Mouse (Mus musculus) heart, adult 8-10 months (tissue): ENCODE measurements around the gene Kcnc1. TPM values are rescaled to one million over a fixed set of nuclear protein-coding genes. Genes with fewer than 3 reads are reported as not detected.

Experiments
- DNase-seq: peaks from one replicate; pipeline ENCODE4 v3.0.0; 2022; ENCODE audit warnings: low spot score
- total RNA-seq, 4 experiments: library from RNA; stranded (reverse); gene quantifications; 2 replicates each; pipeline ENCODE4 v1.2.4; 2022

The Kcnc1 gene
- total RNA-seq, 4 experiments from 2014 or later, result 0.28 to 0.69 (median 0.39) TPM

- DNase-seq, result no peak
Measured at GRCm38 (mm10) chr7:46422052-46422763, 25.9 kb downstream of the Kcnc1 start.

DNA sequence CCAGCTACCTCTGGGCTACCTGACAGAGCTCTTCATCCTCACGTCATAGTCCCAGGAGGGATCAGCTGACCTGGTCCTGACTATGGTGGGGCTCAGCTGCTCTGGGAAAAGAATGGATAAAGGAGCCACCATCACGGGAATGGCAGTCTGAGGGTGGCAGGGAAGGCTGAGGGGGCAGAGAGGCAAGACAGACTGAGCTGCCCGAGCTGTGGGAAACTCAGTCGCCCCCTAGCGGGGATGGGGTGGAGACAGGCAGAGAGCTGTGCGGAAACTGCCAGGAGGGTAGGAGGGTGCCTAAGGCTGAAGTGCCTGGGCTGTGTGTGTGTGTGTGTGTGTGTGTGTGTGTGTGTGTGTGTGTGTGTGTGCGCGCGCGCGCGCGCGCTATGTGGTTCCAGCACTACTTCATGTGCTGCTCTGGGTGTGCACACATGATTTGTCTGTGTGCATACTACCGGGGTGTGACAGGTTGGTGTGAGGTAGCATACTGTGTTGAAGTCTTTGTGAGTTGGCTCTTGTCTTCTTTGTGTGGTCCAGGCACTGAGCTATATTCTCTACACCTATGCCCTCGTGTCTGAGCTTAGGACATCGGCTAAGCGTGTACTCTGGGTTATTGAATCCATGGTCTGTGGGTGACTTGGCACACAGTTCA, 26.6 kb downstream of the Kcnc1 start:
- no peak for DNase-seq

- DNase-seq, result no peak
Measured at GRCm38 (mm10) chr7:46423951-46424350, 27.7 kb downstream of the Kcnc1 start.

- DNase-seq, result no peak
Measured at GRCm38 (mm10) chr7:46425012-46425411, 28.7 kb downstream of the Kcnc1 start.

- no peak for DNase-seq
Measured at GRCm38 (mm10) chr7:46433874-46434273, 37.6 kb downstream of the Kcnc1 start.

DNA sequence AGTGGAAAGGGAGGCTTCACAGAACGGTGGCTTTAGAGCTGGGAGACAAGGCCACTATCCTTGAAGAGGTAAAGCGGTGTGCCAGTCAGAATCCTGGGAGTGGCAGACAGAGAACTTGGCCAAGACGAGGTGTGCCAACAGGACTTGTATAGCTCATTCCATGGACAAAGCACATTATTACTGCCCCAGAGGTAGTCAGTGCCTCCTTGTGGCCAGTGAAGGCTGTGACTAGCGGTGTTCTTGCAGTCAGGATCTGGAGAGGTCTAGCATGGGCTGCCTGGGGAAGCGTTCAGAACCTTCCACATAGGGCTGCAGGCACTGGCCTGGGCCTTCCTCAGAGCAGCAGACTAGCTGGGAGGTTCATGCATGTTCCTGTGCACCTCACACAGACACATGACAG, 39.5 kb downstream of the Kcnc1 start:
- no peak for DNase-seq

- DNase-seq, result no peak
Measured at GRCm38 (mm10) chr7:46438537-46439141, 42.3 kb downstream of the Kcnc1 start.

DNA sequence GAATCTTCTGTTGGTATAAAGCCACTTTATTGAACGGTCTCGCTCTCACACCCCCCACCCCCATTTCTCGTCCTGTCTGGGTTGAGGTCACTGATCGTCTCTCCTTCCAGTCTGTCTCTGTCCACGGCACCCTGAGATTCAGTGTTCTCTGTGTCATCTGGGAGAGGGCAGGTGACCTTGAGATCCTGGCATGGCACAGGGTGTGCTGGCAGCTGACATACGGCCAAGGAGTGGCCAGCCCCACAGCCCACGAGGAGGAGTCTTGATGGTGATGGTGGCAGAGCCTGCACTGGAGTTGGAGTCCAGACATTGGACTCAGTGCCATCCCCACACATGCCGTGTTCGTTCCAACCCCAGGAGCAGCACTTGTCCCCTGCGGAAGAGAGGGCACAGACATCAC, 46.9 kb downstream of the Kcnc1 start:
- DNase-seq, result no peak

- DNase-seq, result peak; percentile 3
Measured at GRCm38 (mm10) chr7:46445896-46446295, 49.6 kb downstream of the Kcnc1 start.

DNA sequence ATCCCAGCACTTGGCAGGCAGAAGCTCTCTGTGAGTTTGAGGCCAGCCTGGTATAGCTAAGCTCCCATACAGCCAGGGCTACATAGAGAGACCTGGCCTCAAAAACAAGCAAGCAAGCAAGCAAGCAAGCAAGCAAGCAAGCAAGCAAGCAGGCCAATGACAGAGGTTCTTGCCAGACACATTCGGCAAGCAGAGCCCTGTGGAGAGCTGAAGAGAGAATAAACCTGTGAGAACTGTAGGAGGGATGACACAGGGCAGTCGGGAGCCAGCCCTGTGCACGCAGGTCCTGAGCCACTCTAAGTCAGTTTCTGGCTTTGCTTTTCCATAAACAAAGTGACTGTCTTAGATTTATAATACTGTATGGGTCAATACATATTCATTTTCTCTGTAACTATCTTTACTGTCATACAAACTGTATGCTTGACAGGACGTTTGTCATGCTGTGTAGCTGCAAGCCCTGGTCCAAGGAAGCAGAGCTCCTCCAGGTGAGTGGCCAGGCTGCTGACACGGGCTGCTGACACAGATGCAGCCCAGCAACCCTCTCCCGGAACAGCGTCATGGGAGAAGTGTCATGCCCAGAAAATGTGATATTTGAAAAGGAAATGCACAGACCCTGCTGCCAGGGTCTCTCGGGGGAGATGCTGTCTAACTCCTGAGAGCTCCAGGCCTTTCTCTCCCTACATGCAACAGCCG, 51.3 kb downstream of the Kcnc1 start:
- DNase-seq, result no peak

GRCm38 (mm10) chr7:46448922-46449645, 52.8 kb downstream of the Kcnc1 start:
- peak; percentile 15 for DNase-seq

DNA sequence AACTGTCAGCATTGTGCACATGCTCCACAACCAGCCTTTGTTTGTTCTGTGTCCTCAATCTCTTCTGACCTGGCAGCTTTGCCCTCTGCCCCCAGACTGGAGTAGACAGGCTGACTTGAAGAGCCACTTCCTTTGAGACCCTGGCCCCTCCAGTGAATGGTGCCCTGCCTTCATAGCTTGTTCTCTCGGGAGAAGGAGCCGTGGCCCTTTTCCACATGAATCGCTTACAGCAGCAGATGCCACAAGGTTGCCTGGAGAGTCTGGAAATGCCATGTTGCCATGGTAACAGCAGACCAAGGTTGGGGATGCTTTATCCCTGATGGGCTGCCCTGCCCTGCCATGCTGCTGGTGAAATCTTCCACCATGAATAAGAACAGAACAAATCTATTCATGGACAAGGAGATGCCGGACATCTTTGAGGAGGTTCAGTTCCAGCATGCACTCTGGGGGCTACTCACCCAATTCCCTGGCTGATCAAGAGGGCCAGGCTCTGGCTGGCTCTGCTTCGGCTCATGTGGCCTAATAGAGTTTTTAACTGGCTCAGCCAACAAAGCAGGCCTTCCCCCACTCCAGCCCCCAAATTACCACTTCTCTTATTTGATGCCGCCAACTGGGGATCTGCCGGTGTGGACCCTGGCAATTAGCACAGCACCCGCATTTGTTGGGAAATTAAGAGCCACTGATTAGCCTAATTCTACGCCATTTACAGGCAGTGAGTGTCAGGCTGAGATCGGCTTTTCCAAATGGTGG, 57.8 kb downstream of the Kcnc1 start:
- no peak for DNase-seq

- no peak for DNase-seq
Measured at GRCm38 (mm10) chr7:46457889-46458288, 61.6 kb downstream of the Kcnc1 start.

DNA sequence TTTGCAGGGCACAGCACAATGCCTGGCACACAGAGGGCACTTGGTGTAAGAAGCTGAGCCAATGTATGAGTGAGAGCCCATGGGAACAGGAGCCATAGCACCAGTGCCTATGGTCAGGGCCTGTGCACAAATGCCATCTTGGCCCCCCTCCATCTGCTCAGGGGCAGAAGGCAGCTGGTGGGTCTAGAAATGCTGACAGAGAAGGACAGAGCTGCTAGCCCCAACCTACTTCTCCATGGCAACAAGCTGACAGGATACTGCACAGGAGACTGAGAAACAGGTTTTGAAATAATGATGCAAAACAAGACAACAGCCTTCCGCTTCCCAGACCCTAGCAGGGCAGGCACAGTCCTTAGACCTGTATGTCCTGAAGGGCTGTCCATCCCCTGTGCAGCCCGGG, 62.9 kb downstream of the Kcnc1 start:
- no peak for DNase-seq

GRCm38 (mm10) chr7:46459605-46460245, 63.4 kb downstream of the Kcnc1 start:
- DNase-seq, result no peak

GRCm38 (mm10) chr7:46462287-46462686, 66.0 kb downstream of the Kcnc1 start:
- no peak for DNase-seq

GRCm38 (mm10) chr7:46463136-46463535, 66.8 kb downstream of the Kcnc1 start:
- no peak for DNase-seq

- no peak for DNase-seq
Measured at GRCm38 (mm10) chr7:46466422-46466981, 70.2 kb downstream of the Kcnc1 start.

DNA sequence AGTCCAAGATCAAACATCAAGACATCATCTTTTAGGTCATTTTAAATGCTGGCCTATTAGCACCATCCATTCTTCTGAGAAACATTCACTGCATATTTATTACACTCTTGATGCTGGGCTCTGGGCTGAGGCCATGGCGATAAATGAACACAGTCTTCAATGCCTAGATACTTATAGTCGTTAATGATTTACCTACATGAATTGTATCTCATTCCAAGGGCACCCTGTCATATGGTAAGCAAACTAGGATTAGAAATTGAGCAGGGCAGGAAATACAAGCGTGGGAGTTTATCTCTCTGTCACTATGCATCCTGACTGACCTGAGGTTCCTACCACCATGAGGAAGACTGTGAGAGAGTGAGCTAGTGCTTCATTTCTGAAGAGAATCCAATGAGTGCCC, 73.2 kb downstream of the Kcnc1 start:
- DNase-seq, result no peak

- no peak for DNase-seq
Measured at GRCm38 (mm10) chr7:46471054-46471737, 74.9 kb downstream of the Kcnc1 start.
